Comparison of ENCODE assay signal across 20 mouse cellular contexts in the genomic region with DNA sequence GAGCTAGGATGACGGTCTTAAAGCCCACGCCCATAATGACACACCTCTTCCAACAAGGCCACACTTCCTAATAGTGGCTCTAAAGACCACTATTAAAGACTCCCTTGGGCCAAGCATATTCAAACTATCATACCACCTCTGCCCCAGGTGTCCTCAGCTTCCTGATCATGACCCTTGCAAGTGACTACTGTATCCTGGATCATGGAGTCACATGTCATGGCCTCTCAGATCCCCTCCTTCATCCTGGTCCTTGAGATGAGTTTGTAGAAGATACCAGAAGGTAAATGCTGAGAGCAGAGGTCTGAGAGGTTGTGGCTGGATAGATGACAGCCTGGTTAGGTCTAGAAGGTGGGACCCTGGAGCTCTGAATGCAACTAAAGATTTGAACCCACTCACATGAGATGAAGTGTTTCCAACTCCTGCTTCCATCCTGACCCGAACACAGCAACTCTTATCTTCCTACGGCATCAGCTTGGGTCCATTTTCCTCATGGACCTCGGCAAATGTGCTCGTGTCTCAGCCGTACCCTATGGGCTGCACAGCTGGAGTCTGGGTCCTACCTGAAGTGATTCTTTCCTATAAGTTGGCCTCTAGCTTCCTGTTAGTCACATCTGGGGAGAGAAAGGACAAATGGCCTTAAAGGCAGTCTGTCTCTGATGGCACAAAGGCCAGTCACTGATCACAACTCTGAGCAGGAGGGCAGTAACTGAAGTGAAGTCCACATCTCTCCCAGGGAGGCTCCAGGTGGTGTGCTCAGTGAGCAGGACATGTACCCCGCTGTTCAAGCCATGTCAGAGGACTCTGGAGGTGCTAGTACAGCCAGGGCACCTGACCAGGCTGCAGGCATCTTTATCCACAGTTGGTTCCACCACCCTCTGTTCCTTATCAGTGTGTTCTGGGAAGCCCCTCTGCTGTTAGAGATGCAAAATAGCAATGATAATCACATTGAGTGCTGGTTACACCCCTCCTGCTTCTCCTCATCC.
"Had no signal": no experiment of that assay in that cellular context is flagged by ENCODE, and none has a peak within 500 bp of the region (broad histone marks: within the 10 kb centered on the region; RNA-seq: fewer than 3 reads in every experiment).

No protein-coding gene starts in this region.

- H3K9me3 ChIP-seq: limb, embryonic 12.5 days; limb, embryonic 15.5 days; neural tube, embryonic 12.5 days; neural tube, embryonic 15.5 days; stomach, embryonic 15.5 days had no signal

- H3K4me3 ChIP-seq: limb, embryonic 12.5 days; limb, embryonic 15.5 days; neural tube, embryonic 12.5 days; neural tube, embryonic 15.5 days; stomach, embryonic 15.5 days had no signal

- ATAC-seq: liver, postnatal 0 days; lung, postnatal 0 days had no signal

- DNase-seq: kidney, postnatal 14 days; kidney, postnatal 4 days; left cerebral cortex, postnatal 4 days; liver, postnatal 0 days; lung, embryonic 14.5 days; midbrain, embryonic 14.5 days; right cerebral cortex, adult 18-20 months; right cerebral cortex, postnatal 14 days; right cerebral cortex, postnatal 4 days; spleen, adult 18-20 months; thymus, postnatal 25 days had no signal

- H3K27ac ChIP-seq: limb, embryonic 12.5 days; limb, embryonic 15.5 days; liver, embryonic 14.5 days; macrophage; neural tube, embryonic 12.5 days; neural tube, embryonic 15.5 days; stomach, embryonic 15.5 days had no signal

- H3K4me2 ChIP-seq: limb, embryonic 12.5 days; limb, embryonic 15.5 days; liver, embryonic 11.5 days; lung, embryonic 14.5 days; neural tube, embryonic 12.5 days; neural tube, embryonic 15.5 days; stomach, embryonic 15.5 days had no signal

- H3K27me3 ChIP-seq: limb, embryonic 12.5 days; limb, embryonic 15.5 days; neural tube, embryonic 12.5 days; neural tube, embryonic 15.5 days; stomach, embryonic 15.5 days had no signal

- H3K36me3 ChIP-seq: limb, embryonic 12.5 days; limb, embryonic 15.5 days; neural tube, embryonic 12.5 days; neural tube, embryonic 15.5 days; stomach, embryonic 15.5 days had no signal

- H3K4me1 ChIP-seq: limb, embryonic 12.5 days; limb, embryonic 15.5 days; neural tube, embryonic 12.5 days; neural tube, embryonic 15.5 days; stomach, embryonic 15.5 days had no signal

- H3K9ac ChIP-seq: limb, embryonic 12.5 days; limb, embryonic 15.5 days; liver, embryonic 14.5 days; liver, postnatal 0 days; lung, embryonic 14.5 days; neural tube, embryonic 12.5 days; neural tube, embryonic 15.5 days; stomach, embryonic 15.5 days had no signal
